Mouse (Mus musculus) hematopoietic multipotent progenitor cell, adult 10-12 weeks (in vitro differentiated cells): ENCODE measurements around the gene Psenen. TPM values are rescaled to one million over a fixed set of nuclear protein-coding genes. Genes with fewer than 3 reads are reported as not detected.

Source experiments
- polyA plus RNA-seq: library from polyadenylated mRNA; stranded (reverse); fragments of >175 nt; gene quantifications from 2 replicates; pipeline ENCODE4 v1.2.3, GENCODE M21; 2012; ENCODE audit warnings: low replicate concordance

The Psenen gene
- polyA plus RNA-seq, result 47.7 and 71.1 TPM in 2 replicates

GRCm38 (mm10) chr7:30563117-30563905 is at the start of gene Psenen, which contains the start of the genes U2af1l4 and Gm49396:
TSS of gene Psenen (minus strand) at chr7:30563627.
TSS of gene U2af1l4 (plus strand) at chr7:30563301.
TSS of gene Gm49396 (plus strand) at chr7:30563344.

GRCm38 (mm10) chr7:30612654-30613402 is 49.4 kb upstream of the Psenen start, which contains the start of gene Upk1a:
TSS of gene Upk1a (minus strand) at chr7:30612847.

GRCm38 (mm10) chr7:30598786-30599185 is 35.4 kb upstream of the Psenen start, which contains the start of gene Zbtb32:
TSS of gene Zbtb32 (minus strand) at chr7:30598909.

GRCm38 (mm10) chr7:30588676-30589434 is 25.4 kb upstream of the Psenen start, which contains the start of gene Kmt2b:
TSS of gene Kmt2b (minus strand) at chr7:30588726.

GRCm38 (mm10) chr7:30564970-30565571 is 1.6 kb upstream of the Psenen start, which contains the start of gene Igflr1:
TSS of gene Igflr1 (plus strand) at chr7:30565427.

GRCm38 (mm10) chr7:30559443-30559954 is 3.9 kb downstream of the Psenen start, which contains the start of gene Lin37:
TSS of gene Lin37 (minus strand) at chr7:30559838.

GRCm38 (mm10) chr7:30552102-30553020 is 11.1 kb downstream of the Psenen start, which contains the start of the genes Hspb6 and Proser3:
TSS of gene Hspb6 (plus strand) at chr7:30552178.
TSS of gene Proser3 (minus strand) at chr7:30552299.

GRCm38 (mm10) chr7:30534633-30535577 is 28.5 kb downstream of the Psenen start, which contains the start of gene Arhgap33:
TSS of gene Arhgap33 (minus strand) at chr7:30535060.

Other genes with a start within 250 kb of the Psenen start
- gene Syne4, start 248.8 kb downstream of the Psenen start, polyA plus RNA-seq, result 3.5 and 6.2 TPM in 2 replicates
- 1.2 and 3.5 TPM in 2 replicates for gene E130208F15Rik, start 241.9 kb downstream of the Psenen start, polyA plus RNA-seq
- gene Sdhaf1, start 239.7 kb downstream of the Psenen start, polyA plus RNA-seq, result 7.3 and 13.8 TPM in 2 replicates
- 0.09 and 0.16 TPM in 2 replicates for gene Lrfn3, start 200.9 kb downstream of the Psenen start, polyA plus RNA-seq
- 103 and 543 TPM in 2 replicates for gene Tyrobp, start 149.9 kb downstream of the Psenen start, polyA plus RNA-seq
- gene Hcst, start 143.8 kb downstream of the Psenen start, polyA plus RNA-seq, result 15.4 and 73.3 TPM in 2 replicates
- 57.5 and 91.8 TPM in 2 replicates for gene Nfkbid, start 141.9 kb downstream of the Psenen start, polyA plus RNA-seq
- 2.4 and 4.5 TPM in 2 replicates for gene Aplp1, start 118.1 kb downstream of the Psenen start, polyA plus RNA-seq
- 0.18 TPM in 1 of 2 replicates, not detected in the other for gene Kirrel2, start 105.9 kb downstream of the Psenen start, polyA plus RNA-seq
- gene Nphs1, start 105.3 kb downstream of the Psenen start, polyA plus RNA-seq, result not detected in 2 replicates
- not detected in 2 replicates for gene Prodh2, start 70.0 kb downstream of the Psenen start, polyA plus RNA-seq
- gene Arhgap33, start 28.6 kb downstream of the Psenen start, polyA plus RNA-seq, result 24.7 and 45.7 TPM in 2 replicates
- 6.3 and 7.9 TPM in 2 replicates for gene Hspb6, start 11.4 kb downstream of the Psenen start, polyA plus RNA-seq
- 15.7 and 16.7 TPM in 2 replicates for gene Proser3, start 11.3 kb downstream of the Psenen start, polyA plus RNA-seq
- 80.4 and 94.2 TPM in 2 replicates for gene Lin37, start 3.8 kb downstream of the Psenen start, polyA plus RNA-seq
- gene U2af1l4, start 326 bp downstream of the Psenen start, polyA plus RNA-seq, result 29.9 and 73.5 TPM in 2 replicates
- 4.2 and 4.6 TPM in 2 replicates for gene Gm49396, start 283 bp downstream of the Psenen start, polyA plus RNA-seq
- 14.3 and 26.5 TPM in 2 replicates for gene Igflr1, start 1.8 kb upstream of the Psenen start, polyA plus RNA-seq
- gene Kmt2b, start 25.1 kb upstream of the Psenen start, polyA plus RNA-seq, result 105 and 177 TPM in 2 replicates
- gene Zbtb32, start 35.3 kb upstream of the Psenen start, polyA plus RNA-seq, result 30.3 and 64.8 TPM in 2 replicates
- gene Upk1a, start 49.2 kb upstream of the Psenen start, polyA plus RNA-seq, result 0.25 and 0.83 TPM in 2 replicates
- gene Cox6b1, start 62.5 kb upstream of the Psenen start, polyA plus RNA-seq, result 31.5 and 104 TPM in 2 replicates
- not detected in 2 replicates for gene Etv2, start 72.2 kb upstream of the Psenen start, polyA plus RNA-seq
- 174 and 373 TPM in 2 replicates for gene Rbm42, start 86.7 kb upstream of the Psenen start, polyA plus RNA-seq
- gene Haus5, start 101.4 kb upstream of the Psenen start, polyA plus RNA-seq, result 4.2 and 16.9 TPM in 2 replicates
- gene Pmis2, start 108.0 kb upstream of the Psenen start, polyA plus RNA-seq, result not detected in 2 replicates
- gene 2200002J24Rik, start 135.3 kb upstream of the Psenen start, polyA plus RNA-seq, result not detected in 2 replicates
- gene Atp4a, start 148.6 kb upstream of the Psenen start, polyA plus RNA-seq, result 0.21 and 0.42 TPM in 2 replicates
- 45.8 and 81.6 TPM in 2 replicates for gene Tmem147, start 165.9 kb upstream of the Psenen start, polyA plus RNA-seq
- 0.08 TPM in 1 of 2 replicates, not detected in the other for gene Gapdhs, start 180.1 kb upstream of the Psenen start, polyA plus RNA-seq
- gene Sbsn, start 187.8 kb upstream of the Psenen start, polyA plus RNA-seq, result 0.57 and 0.62 TPM in 2 replicates
- gene Dmkn, start 200.1 kb upstream of the Psenen start, polyA plus RNA-seq, result not detected in 2 replicates
- not detected in 2 replicates for gene Krtdap, start 224.3 kb upstream of the Psenen start, polyA plus RNA-seq